Mouse (Mus musculus) brain, embryonic 14.5 days (tissue): Measurements from ENCODE around the gene Fbxo44.

ENCODE experiments used
- CTCF ChIP-seq: fragments of 200-500 bp; IDR thresholded peaks from 2 replicates; pipeline ENCODE4 v1.5.1; 2012; ENCODE audit warnings: inconsistent platforms, mild to moderate bottlenecking, moderate library complexity, borderline replicate concordance; ENCODE audit not compliant: insufficient read depth, insufficient read length; ENCODE audit errors: extremely low read depth
- POLR2A ChIP-seq: fragments of 200-500 bp; IDR thresholded peaks from 2 replicates; pipeline ENCODE4 v1.6.1; 2012; ENCODE audit warnings: mild to moderate bottlenecking, inconsistent platforms, borderline replicate concordance; ENCODE audit not compliant: poor library complexity, insufficient read depth, insufficient read length, severe bottlenecking; ENCODE audit errors: extremely low read depth

DNA sequence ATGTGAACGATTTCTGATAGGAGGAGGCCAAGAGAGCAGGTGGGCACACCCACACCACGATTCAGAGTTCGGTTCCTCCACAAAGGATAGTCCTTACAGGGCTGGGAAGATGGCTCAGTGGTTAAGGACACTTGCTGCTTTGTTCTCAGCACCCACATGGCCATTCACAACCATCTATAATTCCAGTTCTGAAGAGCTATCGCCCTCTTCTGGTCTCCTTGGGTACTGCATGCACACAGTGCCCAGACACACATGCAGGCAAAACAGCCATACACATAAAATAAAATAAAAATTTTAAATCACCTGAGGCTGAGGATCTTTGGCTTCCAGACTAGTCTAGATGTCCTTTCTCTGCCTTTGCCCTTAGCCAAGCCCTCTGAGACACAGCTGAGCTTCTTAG lies 42.9 kb downstream of the Fbxo44 start:
- TF ChIP-seq POLR2A (no peak), CTCF (peak; percentile 27; the same call in 1 of the 2 replicates)
